Mouse (Mus musculus): ENCODE measurements at regions not wholly inside any gene's neighbourhood (a gene's known extent, or its start where the extent isn't known, plus 50 kb on each side); places are given as distances from the start of the nearest gene placed in this dataset.

DNA sequence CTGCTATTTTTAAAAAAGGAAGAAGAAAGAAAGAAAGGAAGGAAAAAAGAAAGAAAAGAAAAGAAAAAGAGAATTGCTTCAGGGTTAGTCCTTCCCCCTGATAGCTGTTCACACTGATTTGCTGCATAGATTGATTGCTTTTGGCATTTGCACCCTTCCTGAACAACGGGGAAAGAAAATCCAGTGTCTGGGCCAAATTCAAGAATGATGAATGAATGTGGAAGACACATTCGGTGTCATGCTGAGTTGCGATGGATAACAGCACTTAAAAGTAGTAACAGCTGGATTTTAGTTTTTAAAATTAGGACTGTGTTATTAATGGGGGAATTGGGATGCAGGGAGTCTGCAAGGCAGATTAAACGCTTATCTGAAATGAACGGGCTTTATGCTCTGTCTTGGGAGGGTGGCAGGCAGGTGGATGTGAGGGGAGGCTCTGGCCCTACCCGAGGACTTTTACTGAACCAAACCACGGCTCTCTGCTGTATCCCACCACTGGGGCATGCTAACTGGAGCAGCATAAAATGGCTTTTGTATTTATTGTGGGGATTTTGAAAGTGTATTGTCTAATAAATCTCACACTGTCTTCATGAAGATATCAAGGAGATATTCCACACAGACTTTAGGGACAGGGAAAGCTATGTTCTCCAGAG, 114.4 kb downstream of the Lca5 start:
- no peak for DNase-seq (ENCODE audit: low read depth)

DNA sequence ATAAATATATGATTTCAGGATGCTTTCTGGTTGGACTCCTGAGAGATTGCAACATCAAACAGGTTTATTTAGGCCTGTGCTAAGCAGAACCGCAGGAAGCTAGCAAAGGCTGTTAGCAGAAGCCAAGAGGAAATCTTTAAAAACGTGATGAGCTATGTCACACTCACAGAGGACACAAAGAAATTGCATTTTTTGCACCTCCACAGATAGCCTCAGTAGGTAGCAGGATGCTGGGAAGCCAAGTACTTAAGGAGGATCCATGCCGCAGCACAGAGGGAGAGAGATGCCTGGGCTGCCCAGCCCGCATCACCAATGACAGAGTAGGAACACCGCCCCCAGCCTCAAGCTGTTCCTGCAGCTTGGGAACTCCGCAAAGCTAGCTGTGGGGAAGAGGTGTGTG, 115.0 kb downstream of the Lca5 start:
- DNase-seq (ENCODE audit: low read depth) = no peak

DNA sequence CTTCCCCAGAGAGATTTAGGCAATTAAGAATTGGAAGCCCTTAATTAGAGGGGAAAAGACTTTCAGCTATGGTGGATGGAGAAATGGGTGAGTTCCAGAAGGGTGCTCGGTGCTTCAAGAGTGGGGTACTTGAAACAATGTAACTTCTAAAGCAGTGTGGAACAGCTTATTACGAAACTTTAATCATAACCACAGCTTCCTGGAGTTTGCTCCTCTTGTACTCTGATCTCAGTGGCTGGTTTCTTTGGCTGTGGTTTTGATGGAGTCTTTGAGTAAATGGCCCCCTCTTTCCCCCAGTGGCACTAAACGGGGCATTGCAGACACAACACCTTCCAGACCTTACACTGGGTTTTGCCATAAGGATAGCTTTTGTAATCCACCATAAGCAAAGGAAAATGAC, 116.6 kb downstream of the Lca5 start:
- DNase-seq (ENCODE audit: low read depth) = peak; percentile 61

DNA sequence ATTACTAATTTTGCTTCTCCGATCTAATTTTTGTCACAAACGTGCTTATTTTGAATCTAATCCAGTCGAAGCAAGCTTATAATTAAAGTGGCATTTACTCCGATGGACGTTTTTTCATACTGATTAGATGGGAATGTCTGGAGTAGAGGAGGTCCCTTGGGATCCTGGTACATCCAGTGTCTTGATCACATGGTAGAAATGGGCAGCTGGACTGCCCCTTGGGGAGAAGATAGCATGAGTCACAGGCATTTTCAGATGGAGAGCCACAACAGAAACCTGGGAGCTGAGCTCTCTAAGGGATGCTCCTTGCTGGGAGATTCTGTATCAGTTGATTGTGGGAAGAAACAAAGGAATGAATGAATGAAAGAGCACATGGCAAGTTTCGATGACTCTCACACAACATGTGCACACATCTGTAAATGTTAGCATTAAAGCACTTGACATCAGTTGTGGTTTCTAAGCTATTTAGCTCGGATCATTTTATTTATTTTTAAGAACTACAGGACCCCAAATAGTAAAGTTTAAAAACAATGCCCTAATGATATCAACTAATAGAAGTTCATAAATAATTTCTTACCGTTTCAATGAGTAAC, 117.8 kb downstream of the Lca5 start:
- DNase-seq (ENCODE audit: low read depth) = no peak

GRCm38 (mm10) chr9:83321793-83322192, 119.1 kb downstream of the Lca5 start:
- DNase-seq (ENCODE audit: low read depth) = peak; percentile 8

GRCm38 (mm10) chr9:83320834-83321233, 120.1 kb downstream of the Lca5 start:
- DNase-seq (ENCODE audit: low read depth) = no peak

GRCm38 (mm10) chr9:83316818-83317162, 124.1 kb downstream of the Lca5 start:
- no peak for DNase-seq (ENCODE audit: low read depth)

- no peak for DNase-seq (ENCODE audit: low read depth)
Observed at GRCm38 (mm10) chr9:83315941-83316817, 124.7 kb downstream of the Lca5 start.

DNA sequence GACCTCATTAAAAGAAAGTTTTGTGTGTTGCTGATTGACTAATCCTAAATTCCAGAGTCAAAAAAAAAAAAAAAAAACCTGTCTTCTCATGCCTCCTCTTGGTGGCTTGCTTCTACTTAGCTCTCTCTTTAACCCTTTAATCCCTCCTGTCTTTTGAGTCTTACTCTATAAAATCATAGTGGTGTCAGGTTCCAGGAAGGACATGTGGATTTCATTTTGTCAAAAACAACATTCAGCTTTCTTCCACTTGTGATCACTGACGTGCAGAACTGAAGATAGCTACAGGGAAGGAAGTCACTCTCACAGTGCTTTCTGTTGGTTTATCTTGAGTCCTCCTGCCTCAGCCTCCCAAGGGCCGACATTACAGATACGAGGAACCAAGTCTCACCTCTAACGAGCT, 132.2 kb downstream of the Lca5 start:
- DNase-seq (ENCODE audit: low read depth) = no peak

DNA sequence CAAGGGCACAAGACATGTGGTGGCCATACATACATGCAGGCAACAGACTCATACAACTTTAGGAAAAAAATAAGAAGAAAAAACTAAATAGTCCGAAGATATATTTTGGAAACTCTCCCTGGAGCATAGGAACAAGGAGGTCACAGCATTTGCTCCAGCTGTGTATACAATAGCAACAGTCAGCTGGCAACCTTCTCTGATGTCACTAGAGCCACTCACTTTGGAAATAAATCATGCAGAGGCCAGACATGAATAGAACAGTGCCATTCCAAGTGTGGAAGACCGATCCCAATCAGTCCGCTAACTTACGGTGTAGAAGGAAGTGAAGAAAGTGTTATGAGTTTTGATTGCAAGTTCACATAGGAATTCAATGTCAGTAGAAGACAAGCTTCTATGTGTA, 132.8 kb downstream of the Lca5 start:
- DNase-seq (ENCODE audit: low read depth) = no peak

- DNase-seq (ENCODE audit: low read depth) = no peak
Observed at GRCm38 (mm10) chr9:83307349-83307938, 133.5 kb downstream of the Lca5 start.

DNA sequence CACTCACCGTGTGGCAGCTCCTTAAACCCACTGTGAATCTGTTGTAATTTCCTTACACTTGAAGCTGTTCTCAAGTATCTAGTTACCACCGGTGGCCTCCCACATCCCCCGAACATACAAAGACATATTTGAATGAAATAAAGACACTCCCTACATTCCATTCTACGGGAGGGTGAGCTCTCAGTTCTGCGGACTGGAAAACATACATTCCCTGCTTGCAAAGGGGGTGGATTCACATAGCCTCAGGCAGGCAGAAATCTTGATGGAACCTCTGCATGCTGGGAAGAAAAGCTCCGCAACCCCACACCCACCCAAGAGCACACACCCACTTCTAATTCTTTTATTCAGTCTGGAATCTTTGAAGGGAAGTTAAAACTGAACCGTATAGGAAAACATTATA, 136.0 kb downstream of the Lca5 start:
- DNase-seq (ENCODE audit: low read depth) = no peak

- no peak for DNase-seq (ENCODE audit: low read depth)
Observed at GRCm38 (mm10) chr9:83300500-83300899, 140.4 kb downstream of the Lca5 start.

GRCm38 (mm10) chr9:83300044-83300443, 140.9 kb downstream of the Lca5 start:
- no peak for DNase-seq (ENCODE audit: low read depth)

DNA sequence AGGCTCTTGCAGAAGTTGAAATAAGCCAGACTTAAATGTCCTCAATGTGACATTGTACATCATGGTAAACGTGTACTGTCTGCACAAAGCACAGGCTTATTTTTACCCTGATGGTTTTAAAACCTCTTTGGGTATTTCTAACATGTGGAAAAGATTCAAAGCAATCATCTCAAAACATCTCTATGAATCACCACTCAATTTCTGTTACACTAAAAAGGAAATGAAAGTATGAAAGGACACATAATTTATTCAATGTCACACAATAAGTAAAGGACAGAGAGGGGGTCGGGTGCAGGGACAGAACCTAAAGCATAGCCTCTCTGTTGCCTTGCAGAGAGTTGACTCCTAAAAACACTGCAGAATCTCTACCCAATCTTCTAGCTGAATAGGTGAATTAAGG, 141.3 kb downstream of the Lca5 start:
- DNase-seq (ENCODE audit: low read depth) = no peak

DNA sequence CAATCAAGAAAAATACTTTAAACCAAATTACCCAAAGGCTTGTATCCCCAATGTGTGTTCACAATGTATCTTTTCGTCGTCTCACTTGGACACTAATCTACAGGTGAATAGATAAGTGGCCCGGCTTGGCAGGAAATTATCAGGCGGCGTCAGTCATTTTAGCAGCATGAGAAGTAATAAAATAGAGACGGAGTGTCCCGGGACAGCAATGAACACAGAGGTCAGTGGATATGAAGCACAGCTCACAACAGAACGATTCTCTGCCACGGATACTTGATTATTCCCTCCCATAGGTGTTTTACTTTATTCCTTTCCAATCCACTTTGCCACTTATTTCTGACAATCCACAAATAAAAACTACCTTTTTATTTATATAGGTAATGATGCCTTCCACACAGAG, 145.5 kb downstream of the Lca5 start:
- no peak for DNase-seq (ENCODE audit: low read depth)

DNA sequence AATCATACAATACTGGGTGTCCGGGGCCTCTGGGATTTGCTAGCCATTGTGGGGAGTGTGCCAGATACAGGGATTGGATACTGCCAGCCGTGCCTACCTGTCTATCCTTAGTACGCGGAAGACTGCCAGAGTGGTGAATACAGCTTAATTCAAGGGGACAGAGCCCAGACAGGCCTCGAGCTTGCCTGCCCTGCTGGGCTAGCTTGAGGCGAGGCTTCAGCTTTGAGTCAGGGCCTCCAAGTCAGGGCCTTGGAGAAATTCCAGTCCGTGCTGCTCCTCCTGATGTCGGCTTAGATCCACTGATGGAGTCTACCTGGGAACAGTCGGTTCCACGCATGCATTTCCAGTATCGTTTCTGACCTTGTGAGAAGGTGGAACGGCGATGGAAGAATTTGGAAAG, 146.5 kb downstream of the Lca5 start:
- no peak for DNase-seq (ENCODE audit: low read depth)

DNA sequence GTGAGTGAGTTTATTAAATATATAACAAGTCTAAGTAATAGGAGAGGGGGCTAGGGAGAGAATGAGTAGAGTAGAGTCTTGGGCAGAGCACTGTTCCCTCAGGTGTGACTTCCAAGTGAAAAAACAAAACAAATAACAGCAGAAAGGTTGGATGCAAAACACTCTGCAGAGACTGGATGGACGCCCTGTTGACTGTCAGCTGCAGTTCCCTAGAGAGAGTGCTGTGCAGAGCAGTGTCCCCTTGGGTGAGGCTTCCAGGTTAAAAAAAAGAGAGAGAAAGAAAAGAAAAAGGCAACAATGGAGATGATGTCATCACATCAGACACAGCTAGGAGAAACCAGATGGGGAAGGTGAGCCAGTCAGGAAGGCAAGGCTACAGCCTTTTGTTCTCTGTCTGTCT, 137.6 kb upstream of the Hmgn3 start:
- no peak for DNase-seq (ENCODE audit: low read depth)

- no peak for DNase-seq (ENCODE audit: low read depth)
Observed at GRCm38 (mm10) chr9:83283662-83284061, 137.2 kb upstream of the Hmgn3 start.

- DNase-seq (ENCODE audit: low read depth) = no peak
Observed at GRCm38 (mm10) chr9:83283249-83283648, 136.8 kb upstream of the Hmgn3 start.

GRCm38 (mm10) chr9:83277791-83278190, 131.3 kb upstream of the Hmgn3 start:
- DNase-seq (ENCODE audit: low read depth) = no peak

GRCm38 (mm10) chr9:83277356-83277755, 130.9 kb upstream of the Hmgn3 start:
- no peak for DNase-seq (ENCODE audit: low read depth)

DNA sequence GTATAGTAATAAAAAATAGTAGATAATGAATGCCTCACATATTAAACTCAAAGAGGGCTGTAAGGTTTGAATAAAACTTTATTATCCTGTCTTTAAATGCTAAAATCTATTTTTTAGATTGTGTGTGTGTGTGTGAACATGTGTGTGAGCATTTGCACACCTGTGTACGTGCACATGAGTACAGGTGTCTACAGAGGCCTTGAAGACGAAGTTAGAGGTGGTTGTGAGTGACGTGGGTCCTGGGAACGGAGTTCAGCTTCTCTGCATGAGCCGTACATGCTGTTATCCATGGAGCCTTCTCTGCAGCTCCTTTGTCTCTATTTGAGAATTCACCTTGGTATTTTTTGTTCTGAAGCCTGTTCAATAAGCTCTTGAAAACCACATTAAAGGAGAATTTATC, 129.8 kb upstream of the Hmgn3 start:
- DNase-seq (ENCODE audit: low read depth) = no peak
